Mouse (Mus musculus): ENCODE measurements around the gene Pak2. TPM values are rescaled to one million over a fixed set of nuclear protein-coding genes. Genes with fewer than 3 reads are reported as not detected.
A peak's percentile ranks its signal among the peaks of the same experiment; 100 is the strongest.

Gene Pak2
- polyA plus RNA-seq (2012; rRNA removed), result 15.7 and 18.3 TPM in 2 replicates

DNA sequence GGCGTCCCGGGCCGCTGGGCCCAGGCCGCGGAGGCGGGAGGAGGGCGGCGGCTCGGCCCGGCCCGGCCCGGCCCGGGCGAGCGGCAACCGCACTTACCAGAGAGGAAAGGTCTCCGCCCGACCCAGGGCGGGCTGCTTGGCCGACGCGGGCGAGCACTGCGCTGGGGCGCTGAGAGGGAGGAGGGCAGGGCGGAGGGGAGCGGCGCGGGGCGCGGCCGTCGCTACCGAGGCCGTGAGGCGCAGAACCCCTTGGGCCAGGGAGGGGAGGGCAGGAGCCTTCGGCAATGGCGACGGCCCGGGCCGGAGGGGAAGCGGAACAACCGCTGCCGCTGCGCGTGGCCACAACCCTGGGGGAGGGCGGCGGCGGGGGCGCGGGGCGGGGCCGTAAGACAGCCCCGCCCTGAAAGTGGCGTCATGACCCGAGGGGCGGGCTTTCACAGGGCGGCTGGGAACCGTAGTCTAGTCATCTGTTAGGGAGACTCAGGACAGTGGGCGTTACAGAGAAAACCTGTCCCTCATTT lies at the start of gene Pak2:
Gene Pak2, minus strand, starts transcription at position 352 of the 521 bp plus-strand sequence.
- H3K4me1 ChIP-seq (ENCODE audit: control insufficient read depth, insufficient read depth, low read length), result peaks cover 25% of the 10 kb centered on the region; the same call in 1 of the 2 replicates
- H3K27me3 ChIP-seq (replicated peaks; ENCODE audit: control insufficient read depth, insufficient read depth, low read length), result no peaks in the 10 kb centered on the region
- TF ChIP-seq CTCF (conservative IDR thresholded peaks at IDR 0.05; ENCODE audit: insufficient read depth, insufficient read length, low read depth, low read length) (no peak), POLR2A (IDR thresholded peaks at IDR 0.05; ENCODE audit: low read depth, low read length) (peak; percentile 79)
- H3K27ac ChIP-seq (ENCODE audit: insufficient read depth, low read depth, low read length), result peak within 1 kb of the TSS; percentile 86
- peak within 1 kb of the TSS; percentile 88 for H3K4me3 ChIP-seq (ENCODE audit: insufficient read depth, low read depth, low read length)
- peaks cover 2% of the 10 kb centered on the region; the same call in 1 of the 2 replicates for H3K36me3 ChIP-seq (ENCODE audit: control insufficient read depth, insufficient read depth, low read length)
- under 1% methylated on average over 57 of the region's 60 CpGs for WGBS
- DNase-seq, result peak; percentile 94

DNA sequence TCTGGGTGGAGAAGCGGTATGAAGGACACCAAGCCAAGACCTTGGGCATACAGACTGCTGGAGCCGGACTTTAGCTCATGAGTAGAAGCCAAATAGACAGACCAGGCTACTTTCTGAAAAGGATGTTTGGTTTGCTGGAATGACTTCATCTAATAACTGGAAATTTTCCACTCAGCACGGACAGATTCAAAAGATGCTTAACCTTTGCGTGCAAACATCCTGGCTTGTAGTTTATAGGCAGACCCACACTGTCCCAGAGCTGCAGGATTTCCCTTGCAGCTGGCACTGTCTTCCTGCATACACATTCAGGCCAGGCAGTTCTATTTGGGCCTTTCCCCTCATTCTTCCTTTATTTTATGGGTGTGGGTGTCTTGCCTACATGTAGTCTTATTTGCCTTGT lies 47.9 kb upstream of the Pak2 start:
- H3K27me3 ChIP-seq (replicated peaks; ENCODE audit: control insufficient read depth, insufficient read depth, low read length), result no peaks in the 10 kb centered on the region
- DNase-seq, result peak; percentile 43
- no peaks in the 10 kb centered on the region for H3K4me1 ChIP-seq (ENCODE audit: control insufficient read depth, insufficient read depth, low read length)
- peak overlapping the region; percentile 24; the same call in 1 of the 2 replicates for H3K27ac ChIP-seq (ENCODE audit: insufficient read depth, low read depth, low read length)
- H3K4me3 ChIP-seq (ENCODE audit: insufficient read depth, low read depth, low read length), result no peak overlapping the region
- WGBS, result 73% methylated on average over 4 of the region's 4 CpGs
- H3K36me3 ChIP-seq (ENCODE audit: control insufficient read depth, insufficient read depth, low read length), result no peaks in the 10 kb centered on the region
- no peak for TF ChIP-seq CTCF (conservative IDR thresholded peaks at IDR 0.05; ENCODE audit: insufficient read depth, insufficient read length, low read depth, low read length)
- TF ChIP-seq POLR2A (IDR thresholded peaks at IDR 0.05; ENCODE audit: low read depth, low read length), result no peak

DNA sequence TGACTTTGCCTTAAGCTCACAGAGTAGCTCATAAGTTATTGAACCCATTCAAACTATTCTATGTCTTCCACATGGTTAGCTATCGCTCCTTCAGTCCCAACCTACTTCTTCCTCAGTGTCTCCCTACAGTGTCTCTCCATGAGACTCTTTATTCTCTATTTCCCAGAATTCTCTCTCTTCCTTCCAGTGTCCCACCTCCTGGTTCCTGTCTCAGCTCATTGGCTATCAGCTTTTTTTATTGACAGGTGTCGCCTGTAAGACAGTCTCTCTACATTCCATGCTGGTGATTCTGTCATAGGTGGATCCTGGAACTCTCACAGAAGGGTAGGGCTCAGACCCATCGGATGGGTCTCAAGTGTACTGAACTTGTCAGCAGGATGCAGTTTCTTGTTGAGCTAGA lies 46.2 kb upstream of the Pak2 start:
- no peak for TF ChIP-seq POLR2A (IDR thresholded peaks at IDR 0.05; ENCODE audit: low read depth, low read length)
- TF ChIP-seq CTCF (conservative IDR thresholded peaks at IDR 0.05; ENCODE audit: insufficient read depth, insufficient read length, low read depth, low read length), result no peak
- Histone ChIP-seq H3K4me3 (ENCODE audit: insufficient read depth, low read depth, low read length) (no peak overlapping the region), H3K27me3 (replicated peaks; ENCODE audit: control insufficient read depth, insufficient read depth, low read length) (no peaks in the 10 kb centered on the region), H3K36me3 (ENCODE audit: control insufficient read depth, insufficient read depth, low read length) (no peaks in the 10 kb centered on the region), H3K27ac (ENCODE audit: insufficient read depth, low read depth, low read length) (no peak overlapping the region), H3K4me1 (ENCODE audit: control insufficient read depth, insufficient read depth, low read length) (no peaks in the 10 kb centered on the region)
- DNase-seq, result no peak
- WGBS, result 92% methylated on average over 3 of the region's 3 CpGs

DNA sequence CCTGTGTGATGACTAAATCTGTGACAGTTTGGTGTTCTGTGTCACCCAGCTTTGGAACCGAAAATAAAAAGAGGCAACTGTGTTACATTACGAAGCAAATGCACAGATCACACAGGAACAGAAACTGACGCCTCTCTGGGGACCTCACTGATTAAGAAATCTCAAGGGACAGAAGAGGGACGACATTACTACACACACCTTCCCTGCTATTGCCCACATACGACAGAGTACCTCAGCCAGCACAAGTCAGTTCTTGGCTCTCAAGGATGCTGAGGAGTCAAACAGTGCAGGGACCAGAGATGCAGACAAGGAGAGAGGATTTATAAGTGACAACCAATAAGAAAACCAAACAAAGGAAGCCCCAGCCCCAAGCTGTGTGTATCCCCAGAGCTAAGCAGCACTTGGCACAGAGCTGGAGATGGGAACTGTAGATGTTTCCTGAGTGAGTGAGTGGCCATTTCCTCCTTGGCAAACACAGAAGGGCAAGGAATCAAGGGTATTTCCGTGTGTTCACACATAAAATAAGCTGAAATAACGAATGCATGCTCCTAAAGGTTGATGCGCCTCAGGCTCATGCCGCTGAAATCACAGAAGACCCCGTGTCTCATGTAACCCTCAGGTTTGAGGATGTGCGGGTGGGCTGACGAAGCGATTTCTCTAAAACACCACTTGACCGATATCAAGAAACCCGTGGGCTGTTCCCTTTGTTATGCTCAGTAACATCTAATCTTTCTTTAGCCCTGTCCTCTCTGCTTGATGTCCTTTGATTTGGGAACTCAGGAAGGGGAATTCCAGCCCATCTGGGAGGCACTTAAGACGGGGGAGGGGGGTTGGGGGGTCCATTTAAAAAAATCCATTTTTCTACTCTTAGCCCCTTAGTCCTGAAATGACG lies 45.5 kb upstream of the Pak2 start:
- no peaks in the 10 kb centered on the region for H3K4me1 ChIP-seq (ENCODE audit: control insufficient read depth, insufficient read depth, low read length)
- no peaks in the 10 kb centered on the region for H3K27me3 ChIP-seq (replicated peaks; ENCODE audit: control insufficient read depth, insufficient read depth, low read length)
- no peaks in the 10 kb centered on the region for H3K36me3 ChIP-seq (ENCODE audit: control insufficient read depth, insufficient read depth, low read length)
- TF ChIP-seq CTCF (conservative IDR thresholded peaks at IDR 0.05; ENCODE audit: insufficient read depth, insufficient read length, low read depth, low read length), result no peak
- no peak for TF ChIP-seq POLR2A (IDR thresholded peaks at IDR 0.05; ENCODE audit: low read depth, low read length)
- peak overlapping the region; percentile 71 for H3K27ac ChIP-seq (ENCODE audit: insufficient read depth, low read depth, low read length)
- H3K4me3 ChIP-seq (ENCODE audit: insufficient read depth, low read depth, low read length), result peak overlapping the region; percentile 30; the same call in 1 of the 2 replicates
- peak; percentile 65 for DNase-seq
- WGBS, result 42% methylated on average over 17 of the region's 17 CpGs

DNA sequence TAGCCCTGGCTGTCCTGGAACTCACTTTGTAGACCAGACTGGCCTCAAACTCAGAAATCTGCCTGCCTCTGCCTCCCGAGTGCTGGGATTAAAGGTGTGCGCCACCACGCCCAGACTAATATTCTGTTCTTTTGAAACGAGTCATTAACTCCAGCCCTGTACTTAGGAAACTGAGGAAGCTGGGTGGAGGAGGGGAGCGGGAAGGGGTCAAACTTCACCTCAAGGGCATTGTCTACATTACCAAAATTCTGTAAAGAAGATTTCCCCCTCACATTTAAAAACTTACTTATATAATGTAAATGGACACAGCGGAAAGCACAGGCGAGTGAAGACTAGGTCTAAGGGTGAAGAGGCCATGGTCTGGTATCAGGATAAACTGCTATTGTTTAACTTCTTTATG lies 44.9 kb upstream of the Pak2 start:
- H3K4me1 ChIP-seq (ENCODE audit: control insufficient read depth, insufficient read depth, low read length), result no peaks in the 10 kb centered on the region
- H3K27ac ChIP-seq (ENCODE audit: insufficient read depth, low read depth, low read length), result no peak overlapping the region
- no peaks in the 10 kb centered on the region for H3K27me3 ChIP-seq (replicated peaks; ENCODE audit: control insufficient read depth, insufficient read depth, low read length)
- DNase-seq, result no peak
- no peak overlapping the region for H3K4me3 ChIP-seq (ENCODE audit: insufficient read depth, low read depth, low read length)
- H3K36me3 ChIP-seq (ENCODE audit: control insufficient read depth, insufficient read depth, low read length), result no peaks in the 10 kb centered on the region
- no peak for TF ChIP-seq POLR2A (IDR thresholded peaks at IDR 0.05; ENCODE audit: low read depth, low read length)
- TF ChIP-seq CTCF (conservative IDR thresholded peaks at IDR 0.05; ENCODE audit: insufficient read depth, insufficient read length, low read depth, low read length), result no peak
- WGBS, result 81% methylated on average over 7 of the region's 7 CpGs

DNA sequence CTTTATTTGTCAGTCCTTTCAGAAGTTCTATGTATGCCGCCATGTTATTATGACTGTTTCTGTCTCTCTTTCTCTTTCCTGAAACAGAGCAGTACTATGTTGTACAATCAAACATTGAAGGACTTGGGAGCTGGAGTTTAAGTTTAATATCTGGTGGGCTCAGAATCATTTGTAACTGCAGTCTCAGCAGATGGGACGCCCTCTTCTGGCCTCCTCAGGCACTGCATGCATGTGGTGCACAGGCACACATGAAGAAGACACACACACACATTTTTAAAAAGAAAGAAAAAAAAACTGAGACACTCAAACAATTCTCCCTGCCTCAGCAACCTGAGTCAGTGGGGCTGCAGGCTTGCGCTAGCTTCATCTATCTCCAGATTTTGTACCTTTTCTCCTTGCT lies 41.3 kb upstream of the Pak2 start:
- H3K36me3 ChIP-seq (ENCODE audit: control insufficient read depth, insufficient read depth, low read length), result no peaks in the 10 kb centered on the region
- 81% methylated on average over 3 of the region's 3 CpGs for WGBS
- H3K4me1 ChIP-seq (ENCODE audit: control insufficient read depth, insufficient read depth, low read length), result no peaks in the 10 kb centered on the region
- H3K27me3 ChIP-seq (replicated peaks; ENCODE audit: control insufficient read depth, insufficient read depth, low read length), result no peaks in the 10 kb centered on the region
- TF ChIP-seq POLR2A (IDR thresholded peaks at IDR 0.05; ENCODE audit: low read depth, low read length) (no peak), CTCF (conservative IDR thresholded peaks at IDR 0.05; ENCODE audit: insufficient read depth, insufficient read length, low read depth, low read length) (no peak)
- DNase-seq, result no peak
- no peak overlapping the region for H3K27ac ChIP-seq (ENCODE audit: insufficient read depth, low read depth, low read length)
- no peak overlapping the region for H3K4me3 ChIP-seq (ENCODE audit: insufficient read depth, low read depth, low read length)

DNA sequence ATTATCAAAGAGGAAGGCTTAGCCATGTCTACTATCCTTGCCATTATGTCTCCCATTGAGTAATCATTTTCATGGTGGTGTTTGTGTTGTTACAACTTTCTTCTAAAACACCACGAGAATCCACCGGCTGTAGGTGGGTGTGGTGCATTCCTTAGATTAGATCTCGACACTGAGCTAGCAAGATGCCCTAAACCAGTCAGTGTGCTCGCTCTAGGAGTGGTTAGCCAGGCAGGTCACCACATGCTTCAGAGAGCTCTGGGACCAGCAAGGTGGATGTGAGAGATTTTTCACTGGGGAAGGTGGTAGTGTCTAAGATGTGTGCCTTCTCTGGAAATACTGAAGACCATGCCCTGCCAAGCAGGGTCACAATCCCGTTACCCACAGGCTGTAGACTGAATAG lies 37.0 kb upstream of the Pak2 start:
- H3K27me3 ChIP-seq (replicated peaks; ENCODE audit: control insufficient read depth, insufficient read depth, low read length), result no peaks in the 10 kb centered on the region
- no peak for DNase-seq
- no peaks in the 10 kb centered on the region for H3K36me3 ChIP-seq (ENCODE audit: control insufficient read depth, insufficient read depth, low read length)
- TF ChIP-seq CTCF (conservative IDR thresholded peaks at IDR 0.05; ENCODE audit: insufficient read depth, insufficient read length, low read depth, low read length) (no peak), POLR2A (IDR thresholded peaks at IDR 0.05; ENCODE audit: low read depth, low read length) (no peak)
- H3K4me3 ChIP-seq (ENCODE audit: insufficient read depth, low read depth, low read length), result no peak overlapping the region
- no peaks in the 10 kb centered on the region for H3K4me1 ChIP-seq (ENCODE audit: control insufficient read depth, insufficient read depth, low read length)
- no peak overlapping the region for H3K27ac ChIP-seq (ENCODE audit: insufficient read depth, low read depth, low read length)
- 40% methylated on average over 5 of the region's 5 CpGs for WGBS

All from kidney, adult 2 months (tissue).